Mouse (Mus musculus) embryonic fibroblast, embryonic 13.5 days (primary cell): ENCODE results near the gene Iqsec1.

Experiments used
- CTCF ChIP-seq: IDR thresholded peaks from 2 replicates; pipeline ENCODE4 v1.5.1; 2011; ENCODE audit warnings: mild to moderate bottlenecking, control low read depth, low read length, moderate library complexity, borderline replicate concordance; ENCODE audit not compliant: insufficient read depth
- POLR2A ChIP-seq: IDR thresholded peaks from 2 replicates; pipeline ENCODE4 v1.6.1; 2011; ENCODE audit warnings: low read depth, mild to moderate bottlenecking, control low read depth, low read length, moderate library complexity

- no peak for TF ChIP-seq CTCF
- no peak for TF ChIP-seq POLR2A
These were observed 42.8 kb downstream of the Iqsec1 start for GRCm38 (mm10) chr6:90945560-90946230.
